Mouse (Mus musculus) 3T3-L1 (cell line): Measurements from ENCODE around the gene Igfbp4.

Experiments
- DNase-seq: peaks from one replicate; pipeline ENCODE4 v3.0.0-alpha.2; 2015; ENCODE audit warnings: low read depth, low spot score

Igfbp4 gene

GRCm38 (mm10) chr11:99080902-99081543, 40.0 kb downstream of the Igfbp4 start:
- DNase-seq, result no peak

- DNase-seq, result peak; percentile 73
Observed at GRCm38 (mm10) chr11:99081566-99081965, 40.5 kb downstream of the Igfbp4 start.

- peak; percentile 40 for DNase-seq
Observed at GRCm38 (mm10) chr11:99082098-99082497, 41.1 kb downstream of the Igfbp4 start.

- DNase-seq, result no peak
Observed at GRCm38 (mm10) chr11:99083516-99083915, 42.5 kb downstream of the Igfbp4 start.

- no peak for DNase-seq
Observed at GRCm38 (mm10) chr11:99084366-99084765, 43.3 kb downstream of the Igfbp4 start.

GRCm38 (mm10) chr11:99088486-99088885, 47.4 kb downstream of the Igfbp4 start:
- DNase-seq, result no peak

- DNase-seq, result no peak
Observed at GRCm38 (mm10) chr11:99089077-99089601, 48.1 kb downstream of the Igfbp4 start, which contains the start of gene Tns4. TSS of gene Tns4 (minus strand) at chr11:99089306.

GRCm38 (mm10) chr11:99090391-99090790, 49.3 kb downstream of the Igfbp4 start:
- DNase-seq, result no peak

GRCm38 (mm10) chr11:99091666-99092065, 50.6 kb downstream of the Igfbp4 start:
- no peak for DNase-seq

- DNase-seq, result no peak
Observed at GRCm38 (mm10) chr11:99093740-99094139, 52.7 kb downstream of the Igfbp4 start.

GRCm38 (mm10) chr11:99094911-99095676, 54.0 kb downstream of the Igfbp4 start:
- DNase-seq, result peak; percentile 45

- no peak for DNase-seq
Observed at GRCm38 (mm10) chr11:99095759-99096158, 54.7 kb downstream of the Igfbp4 start.

- no peak for DNase-seq
Observed at GRCm38 (mm10) chr11:99096417-99096816, 55.4 kb downstream of the Igfbp4 start.

- DNase-seq, result no peak
Observed at GRCm38 (mm10) chr11:99096996-99097774, 56.1 kb downstream of the Igfbp4 start.

- peak; percentile 63 for DNase-seq
Observed at GRCm38 (mm10) chr11:99098924-99099323, 57.9 kb downstream of the Igfbp4 start.

- DNase-seq, result peak; percentile 50
Observed at GRCm38 (mm10) chr11:99099516-99099915, 58.5 kb downstream of the Igfbp4 start.

GRCm38 (mm10) chr11:99100215-99100614, 59.2 kb downstream of the Igfbp4 start:
- no peak for DNase-seq

- peak; percentile 18 for DNase-seq
Observed at GRCm38 (mm10) chr11:99101693-99102092, 60.6 kb downstream of the Igfbp4 start.

- DNase-seq, result peak; percentile 58
Observed at GRCm38 (mm10) chr11:99102575-99103270, 61.7 kb downstream of the Igfbp4 start.
